Mouse (Mus musculus) limb, embryonic 15.5 days (tissue): ENCODE results near the gene Crcp. TPM values are rescaled to one million over a fixed set of nuclear protein-coding genes. Genes with fewer than 3 reads are reported as not detected.

Experiments
- ATAC-seq: fragments of 200-750 bp; cut with Nextera tagmentation; 2 replicates; pipeline ENCODE4 v1.8.0; 2017; ENCODE audit warnings: low read depth, moderate TSS enrichment; ENCODE audit not compliant: insufficient number of reproducible peaks, low FRiP score, low TSS enrichment
- H3K27ac ChIP-seq: fragments of 300-500 bp; sonication (generic); 2 replicates; pipeline ENCODE4 v1.5.1; 2015; ENCODE audit warnings: moderate library complexity, mild to moderate bottlenecking, inconsistent platforms
- H3K27me3 ChIP-seq: fragments of 300-500 bp; sonication (generic); 2 replicates; pipeline ENCODE4 v1.6.1; 2015; ENCODE audit warnings: inconsistent platforms
- H3K36me3 ChIP-seq: fragments of 300-500 bp; sonication (generic); 2 replicates; pipeline ENCODE4 v1.6.1; 2015; ENCODE audit warnings: inconsistent platforms
- H3K4me1 ChIP-seq: fragments of 300-500 bp; sonication (generic); 2 replicates; pipeline ENCODE4 v1.6.1; 2015; ENCODE audit warnings: inconsistent platforms
- H3K4me2 ChIP-seq: fragments of 300-500 bp; sonication (generic); 2 replicates; pipeline ENCODE4 v1.6.1; 2015; ENCODE audit warnings: mild to moderate bottlenecking, inconsistent platforms
- H3K4me3 ChIP-seq: fragments of 300-500 bp; sonication (generic); 2 replicates; pipeline ENCODE4 v1.5.1; 2015; ENCODE audit warnings: mild to moderate bottlenecking, inconsistent platforms
- H3K9ac ChIP-seq: fragments of 300-500 bp; sonication (generic); 2 replicates; pipeline ENCODE4 v1.6.1; 2015; ENCODE audit warnings: inconsistent platforms
- H3K9me3 ChIP-seq: fragments of 300-500 bp; sonication (generic); 2 replicates; pipeline ENCODE4 v1.6.1; 2016; ENCODE audit warnings: inconsistent platforms
- WGBS: fragments of 180-500 bp; shearing (Covaris S2); methylation state at CpG from one replicate; pipeline ENCODE4 v1.1.7; 2015; 5-methylcytosine and 5-hydroxymethylcytosine counted together
- polyA plus RNA-seq: library from polyadenylated mRNA; unstranded; fragments of >200 nt; fragmentation: Nextera tagmentation; extraction: Ambion mirVana; gene quantifications from 2 replicates; pipeline ENCODE4 v1.2.1, GENCODE M21; 2015

Crcp gene
- 35.8 and 38.3 TPM in 2 replicates for polyA plus RNA-seq

GRCm38 (mm10) chr5:130029142-130029897 lies at the start of gene Crcp, which contains the start of gene Asl:
TSS of gene Crcp (plus strand) at chr5:130029290.
TSS of gene Asl (minus strand) at chr5:130029247.
- peak within 1 kb of the TSS; percentile 47 for H3K9ac ChIP-seq
- 1% methylated on average over 51 of the region's 51 CpGs for WGBS
- peak within 1 kb of the TSS; percentile 95 for H3K27ac ChIP-seq
- H3K36me3 ChIP-seq = no peaks in the 10 kb centered on the region
- H3K4me1 ChIP-seq = peaks cover 10% of the 10 kb centered on the region
- H3K9me3 ChIP-seq = no peaks in the 10 kb centered on the region
- no peaks in the 10 kb centered on the region; the same call in 1 of the 2 replicates for H3K27me3 ChIP-seq
- H3K4me3 ChIP-seq = peak within 1 kb of the TSS; percentile 74
- ATAC-seq = peak; percentile 82
- peak within 1 kb of the TSS; percentile 62 for H3K4me2 ChIP-seq

GRCm38 (mm10) chr5:129980216-129980615 lies 48.9 kb upstream of the Crcp start:
- Histone ChIP-seq H3K36me3 (peaks cover 24% of the 10 kb centered on the region), H3K9me3 (no peaks in the 10 kb centered on the region), H3K4me2 (no peak overlapping the region), H3K4me1 (no peaks in the 10 kb centered on the region), H3K27ac (no peak overlapping the region), H3K9ac (no peak overlapping the region), H3K4me3 (no peak overlapping the region), H3K27me3 (no peaks in the 10 kb centered on the region)
- no peak for ATAC-seq
- 74% methylated on average over 3 of the region's 3 CpGs for WGBS

DNA sequence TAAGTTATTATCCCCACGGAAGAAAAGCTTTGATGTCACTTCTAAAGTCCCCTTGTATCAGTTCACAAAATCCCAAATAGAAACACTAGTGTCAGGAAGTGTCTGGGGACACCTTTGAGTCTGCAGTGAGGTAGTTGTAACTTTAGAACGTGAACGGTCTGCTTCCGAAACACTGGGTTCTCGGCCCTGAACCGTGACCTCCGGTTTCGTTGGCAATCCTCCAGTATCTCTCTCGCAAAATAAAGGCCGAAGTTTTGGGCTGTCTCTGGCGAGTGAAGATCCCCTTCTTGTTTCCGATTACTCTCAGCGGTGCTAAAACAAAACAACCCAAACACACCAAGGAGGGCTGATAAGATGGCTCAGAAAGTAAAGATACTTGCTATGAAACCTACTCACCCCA lies 39.7 kb upstream of the Crcp start:
- no peaks in the 10 kb centered on the region for H3K27me3 ChIP-seq
- no peak overlapping the region for H3K27ac ChIP-seq
- H3K9me3 ChIP-seq = no peaks in the 10 kb centered on the region
- no peak overlapping the region for H3K4me2 ChIP-seq
- ATAC-seq = no peak
- H3K4me3 ChIP-seq = no peak overlapping the region
- H3K9ac ChIP-seq = no peak overlapping the region
- WGBS = 66% methylated on average over 13 of the region's 13 CpGs
- H3K4me1 ChIP-seq = no peaks in the 10 kb centered on the region
- H3K36me3 ChIP-seq = peaks cover 25% of the 10 kb centered on the region

GRCm38 (mm10) chr5:129991898-129992297 lies 37.2 kb upstream of the Crcp start:
- Histone ChIP-seq H3K27me3 (no peaks in the 10 kb centered on the region), H3K4me2 (no peak overlapping the region), H3K4me1 (no peaks in the 10 kb centered on the region), H3K36me3 (peaks cover 20% of the 10 kb centered on the region), H3K27ac (no peak overlapping the region), H3K9me3 (no peaks in the 10 kb centered on the region), H3K4me3 (no peak overlapping the region), H3K9ac (no peak overlapping the region)
- WGBS = 94% methylated on average over 5 of the region's 5 CpGs
- no peak for ATAC-seq

DNA sequence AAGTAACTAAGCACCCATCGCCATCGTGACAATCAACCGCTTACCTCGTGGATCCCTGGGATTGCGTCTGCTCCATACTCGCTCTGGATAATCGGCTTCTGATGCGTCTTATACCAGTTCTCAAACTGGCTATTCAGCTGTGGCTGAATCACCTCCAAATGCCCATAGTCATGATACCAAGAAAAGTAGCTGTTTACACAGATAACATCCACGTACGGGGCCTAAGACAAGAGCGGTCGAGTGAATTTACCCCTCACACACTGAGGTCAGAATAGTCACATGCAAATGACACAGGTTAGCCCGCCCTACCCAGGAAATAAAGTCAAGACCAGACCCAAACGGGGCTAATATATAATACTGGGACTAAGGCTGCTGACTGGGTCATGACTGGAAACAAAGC lies 35.7 kb upstream of the Crcp start:
- no peak overlapping the region for H3K4me3 ChIP-seq
- 92% methylated on average over 14 of the region's 14 CpGs for WGBS

GRCm38 (mm10) chr5:129994989-129995388 lies 34.1 kb upstream of the Crcp start:
- no peak overlapping the region for H3K27ac ChIP-seq
- no peaks in the 10 kb centered on the region for H3K27me3 ChIP-seq
- H3K9ac ChIP-seq = no peak overlapping the region
- H3K4me2 ChIP-seq = no peak overlapping the region
- H3K36me3 ChIP-seq = peaks cover 15% of the 10 kb centered on the region
- no peak overlapping the region for H3K4me3 ChIP-seq
- 86% methylated on average over 7 of the region's 7 CpGs for WGBS
- no peak for ATAC-seq
- no peaks in the 10 kb centered on the region for H3K4me1 ChIP-seq
- H3K9me3 ChIP-seq = no peaks in the 10 kb centered on the region

More for the DNA sequence above, 35.7 kb upstream of the Crcp start:
- Histone ChIP-seq H3K4me2 (no peak overlapping the region), H3K4me1 (no peaks in the 10 kb centered on the region), H3K36me3 (peaks cover 17% of the 10 kb centered on the region), H3K27me3 (no peaks in the 10 kb centered on the region), H3K9me3 (no peaks in the 10 kb centered on the region), H3K9ac (no peak overlapping the region), H3K27ac (no peak overlapping the region)
- no peak for ATAC-seq

GRCm38 (mm10) chr5:129997700-129998099 lies 31.4 kb upstream of the Crcp start:
- H3K27ac ChIP-seq = no peak overlapping the region
- 0 out of 2 replicates have a peak, but pooled peaks cover 7% of the 10 kb centered on the region for H3K36me3 ChIP-seq
- H3K4me1 ChIP-seq = peaks cover 15% of the 10 kb centered on the region
- H3K4me2 ChIP-seq = no peak overlapping the region
- no peaks in the 10 kb centered on the region for H3K9me3 ChIP-seq
- no peak overlapping the region for H3K4me3 ChIP-seq
- no peak overlapping the region for H3K9ac ChIP-seq
- 75% methylated on average over 19 of the region's 19 CpGs for WGBS
- no peak for ATAC-seq
- H3K27me3 ChIP-seq = no peaks in the 10 kb centered on the region

GRCm38 (mm10) chr5:129999097-129999496 lies 30.0 kb upstream of the Crcp start:
- 0 out of 2 replicates have a peak, but pooled peaks cover 3% of the 10 kb centered on the region for H3K36me3 ChIP-seq
- ATAC-seq = no peak
- H3K9ac ChIP-seq = no peak overlapping the region
- no peak overlapping the region for H3K4me3 ChIP-seq
- WGBS = 36% methylated on average over 4 of the region's 4 CpGs
- H3K9me3 ChIP-seq = no peaks in the 10 kb centered on the region
- H3K27me3 ChIP-seq = no peaks in the 10 kb centered on the region
- no peak overlapping the region for H3K27ac ChIP-seq
- no peak overlapping the region for H3K4me2 ChIP-seq
- peaks cover 18% of the 10 kb centered on the region for H3K4me1 ChIP-seq

DNA sequence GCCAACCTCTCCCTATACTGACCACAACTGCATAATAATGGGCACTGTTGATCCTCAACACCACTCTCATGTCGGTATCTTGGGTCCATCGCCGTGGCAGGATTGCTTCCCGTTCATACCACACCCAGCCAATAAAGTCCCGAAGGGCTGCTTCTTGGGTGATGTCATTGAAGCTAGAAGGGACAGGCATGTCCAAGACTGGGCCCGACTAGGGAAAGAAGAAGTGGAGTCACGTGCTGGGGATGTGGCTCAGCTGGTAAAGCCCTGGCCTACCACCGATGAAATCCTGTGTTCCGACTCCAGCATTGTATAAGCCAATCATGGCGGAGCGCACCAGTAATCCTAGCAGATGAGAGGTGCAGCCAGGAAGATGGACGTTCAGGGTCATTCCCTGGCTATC lies 28.4 kb upstream of the Crcp start:
- Histone ChIP-seq H3K4me2 (no peak overlapping the region), H3K27me3 (no peaks in the 10 kb centered on the region), H3K36me3 (0 out of 2 replicates have a peak, but pooled peaks cover 3% of the 10 kb centered on the region), H3K9me3 (no peaks in the 10 kb centered on the region), H3K4me3 (no peak overlapping the region), H3K9ac (no peak overlapping the region), H3K27ac (no peak overlapping the region), H3K4me1 (peaks cover 18% of the 10 kb centered on the region)
- no peak for ATAC-seq
- 87% methylated on average over 12 of the region's 12 CpGs for WGBS

DNA sequence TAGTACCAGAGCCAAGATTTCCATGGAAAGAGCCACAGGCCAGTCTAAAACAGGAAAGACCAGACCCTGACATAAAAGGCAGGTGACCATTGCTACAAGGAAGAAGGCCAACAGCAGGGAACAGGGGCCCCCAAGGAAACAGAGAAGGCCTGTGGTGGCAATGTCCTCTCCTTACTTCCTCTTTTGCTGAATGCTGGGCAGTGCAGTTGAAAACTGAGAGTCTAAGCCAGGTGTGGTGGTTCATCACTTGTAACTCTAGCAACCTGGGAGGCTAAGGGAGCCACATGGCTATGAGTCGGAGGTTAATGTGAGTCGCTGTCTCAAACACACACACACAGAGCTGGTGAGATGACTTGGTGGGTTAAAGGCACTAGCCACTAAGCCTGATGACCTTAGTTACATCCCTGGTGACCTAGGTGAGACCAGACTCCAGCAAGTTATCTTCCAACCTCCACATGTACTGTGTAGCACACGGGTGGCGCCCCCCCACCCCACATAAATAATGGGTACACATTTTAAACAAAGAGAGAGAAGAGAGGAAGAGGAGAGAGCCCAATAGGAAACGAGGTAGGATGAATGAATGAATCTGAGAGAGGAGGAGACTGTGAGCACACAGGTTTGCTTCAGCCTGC lies 27.6 kb upstream of the Crcp start:
- Histone ChIP-seq H3K36me3 (0 out of 2 replicates have a peak, but pooled peaks cover 3% of the 10 kb centered on the region), H3K9ac (no peak overlapping the region), H3K4me2 (peak overlapping the region; percentile 88), H3K4me1 (peaks cover 18% of the 10 kb centered on the region), H3K27me3 (no peaks in the 10 kb centered on the region), H3K27ac (no peak overlapping the region), H3K9me3 (no peaks in the 10 kb centered on the region), H3K4me3 (peak overlapping the region; percentile 55)
- 53% methylated on average over 5 of the region's 5 CpGs for WGBS
- no peak for ATAC-seq

DNA sequence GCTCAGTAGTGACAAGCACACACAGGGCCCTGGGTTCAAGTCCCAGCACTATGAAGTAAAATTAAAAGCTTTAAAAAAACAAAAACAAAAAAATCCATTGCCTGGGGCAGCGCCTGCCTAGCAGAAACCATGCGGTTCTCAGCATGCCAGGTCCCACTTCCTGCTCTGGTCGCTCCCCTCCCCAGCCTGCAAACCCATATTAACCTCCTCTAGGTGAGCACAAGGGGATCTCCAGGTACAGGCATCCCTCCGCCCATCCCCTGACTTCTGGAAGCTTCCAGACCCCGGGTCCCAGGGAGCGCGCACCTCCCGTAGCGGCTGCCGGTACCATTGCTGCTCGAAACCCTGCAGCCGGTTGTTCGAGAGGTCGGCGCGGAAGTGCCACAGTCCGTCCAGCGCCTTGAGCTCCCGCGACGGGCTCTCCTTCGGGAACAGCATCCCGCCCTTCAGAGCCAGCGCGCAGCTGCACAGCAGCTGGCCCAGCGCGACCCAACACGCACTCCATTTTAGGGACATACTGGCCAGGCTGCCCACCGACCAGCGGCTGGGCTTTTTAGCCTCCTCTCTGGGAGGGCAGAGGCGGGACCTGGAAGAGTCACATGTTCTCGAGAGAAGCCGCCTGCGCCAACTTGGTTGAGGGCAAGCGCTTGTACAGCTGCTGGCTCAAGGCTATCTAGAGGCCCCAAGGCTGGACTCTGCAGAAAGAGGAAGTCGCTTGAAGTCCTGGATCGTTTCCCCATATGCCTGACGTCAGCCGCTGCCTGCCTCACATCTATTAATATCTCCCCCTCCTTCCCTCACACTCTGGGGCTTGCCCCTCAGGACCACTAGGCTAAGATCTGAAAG lies 26.6 kb upstream of the Crcp start, which contains the start of gene Gusb:
Gene Gusb (minus strand): TSS at position 749 of the 846 bp plus-strand sequence.
- peak within 1 kb of the TSS; percentile 70 for H3K27ac ChIP-seq
- H3K9me3 ChIP-seq = no peaks in the 10 kb centered on the region
- H3K4me1 ChIP-seq = peaks cover 18% of the 10 kb centered on the region
- peak within 1 kb of the TSS; percentile 46 for H3K9ac ChIP-seq
- H3K4me3 ChIP-seq = peak within 1 kb of the TSS; percentile 55
- H3K4me2 ChIP-seq = peak within 1 kb of the TSS; percentile 88
- WGBS = under 1% methylated on average over 39 of the region's 39 CpGs
- ATAC-seq = peak; percentile 84
- H3K36me3 ChIP-seq = 0 out of 2 replicates have a peak, but pooled peaks cover 3% of the 10 kb centered on the region
- H3K27me3 ChIP-seq = no peaks in the 10 kb centered on the region
